In the genomic region with DNA sequence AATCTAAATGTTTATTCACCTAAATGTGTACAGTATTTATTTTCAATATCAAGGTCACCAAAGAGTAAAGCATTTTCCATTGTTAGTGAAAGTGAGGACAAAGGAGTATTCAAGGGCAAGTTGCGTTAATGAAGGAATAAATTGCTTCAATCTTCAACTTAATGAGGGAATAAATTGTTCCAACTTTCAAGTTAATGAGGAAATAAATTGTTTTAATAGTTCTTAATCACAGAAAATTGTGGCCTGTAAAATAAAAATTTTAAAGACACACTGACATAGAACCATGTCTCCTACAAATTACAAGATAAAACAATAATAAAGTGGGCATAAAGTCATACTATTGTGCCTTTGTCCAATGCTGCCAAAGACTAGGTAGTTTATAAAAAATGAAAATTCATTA, we compare ENCODE assay signal across 17 mouse cellular contexts.
"Had no signal": no experiment of that assay in that cellular context is flagged by ENCODE, and none has a peak within 500 bp of the region (broad histone marks: within the 10 kb centered on the region; RNA-seq: fewer than 3 reads in every experiment).

No protein-coding gene starts in this region.

- DNase-seq: cerebellum, adult 8-10 months; cerebellum, adult 9-10 months; cerebellum, adult 9-11 months; cerebellum, postnatal 10 days; cerebellum, postnatal 14 days; cerebellum, postnatal 25 days; cerebellum, postnatal 36 days; embryo, embryonic 11 days; forebrain, postnatal 0 days; gastrocnemius, adult 2 months; gastrocnemius, postnatal 10 days; gastrocnemius, postnatal 14 days; gastrocnemius, postnatal 25 days; gastrocnemius, postnatal 36 days; heart, adult 11 months; heart, adult 18-20 months; heart, adult 2 months had no signal
